Mouse (Mus musculus): ENCODE measurements around the gene Cldn34c3. TPM values are rescaled to one million over a fixed set of nuclear protein-coding genes. Genes with fewer than 3 reads are reported as not detected.
"Not testable (repeated sequence)": the region's sequence is repeated elsewhere in the genome, so short reads cannot be mapped to it uniquely, and the experiment has no call there.

Cldn34c3 gene
- polyA plus RNA-seq (2012; rRNA removed): not detected in 2 replicates

DNA sequence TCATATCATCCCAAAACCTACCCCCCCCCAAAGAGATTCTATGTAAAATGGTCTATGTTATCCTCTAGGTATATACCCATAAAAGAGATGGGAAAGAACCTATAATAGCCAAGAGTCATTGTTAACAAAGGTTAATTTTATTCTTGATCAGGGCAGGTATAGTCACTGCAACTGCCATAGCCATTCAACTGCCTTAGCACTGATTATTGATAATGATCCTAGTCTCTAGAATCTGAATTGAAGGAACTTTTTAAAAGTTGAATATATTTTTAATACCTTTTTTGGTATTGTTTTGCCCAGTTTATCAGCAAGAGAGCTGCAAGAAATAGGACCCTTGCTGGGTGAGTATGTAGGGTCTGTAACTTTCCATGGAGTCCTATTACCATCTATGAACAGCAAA lies at the start of gene Cldn34c3:
Cldn34c3 (plus strand) TSS at position 301 of the 400 bp plus-strand sequence.
- not testable (repeated sequence) for DNase-seq (ENCODE audit: low spot score)

Other genes starting within 250 kb of the Cldn34c3 start
- not detected in 2 replicates for gene Cldn34c2, start 212.0 kb upstream of the Cldn34c3 start, polyA plus RNA-seq (2012; rRNA removed)
- not detected in 2 replicates for gene Gm17467, start 88.9 kb upstream of the Cldn34c3 start, polyA plus RNA-seq (2012; rRNA removed)

Data from urinary bladder, adult 2 months (tissue).